Mouse (Mus musculus): ENCODE data around the gene Pou3f1.

DNA sequence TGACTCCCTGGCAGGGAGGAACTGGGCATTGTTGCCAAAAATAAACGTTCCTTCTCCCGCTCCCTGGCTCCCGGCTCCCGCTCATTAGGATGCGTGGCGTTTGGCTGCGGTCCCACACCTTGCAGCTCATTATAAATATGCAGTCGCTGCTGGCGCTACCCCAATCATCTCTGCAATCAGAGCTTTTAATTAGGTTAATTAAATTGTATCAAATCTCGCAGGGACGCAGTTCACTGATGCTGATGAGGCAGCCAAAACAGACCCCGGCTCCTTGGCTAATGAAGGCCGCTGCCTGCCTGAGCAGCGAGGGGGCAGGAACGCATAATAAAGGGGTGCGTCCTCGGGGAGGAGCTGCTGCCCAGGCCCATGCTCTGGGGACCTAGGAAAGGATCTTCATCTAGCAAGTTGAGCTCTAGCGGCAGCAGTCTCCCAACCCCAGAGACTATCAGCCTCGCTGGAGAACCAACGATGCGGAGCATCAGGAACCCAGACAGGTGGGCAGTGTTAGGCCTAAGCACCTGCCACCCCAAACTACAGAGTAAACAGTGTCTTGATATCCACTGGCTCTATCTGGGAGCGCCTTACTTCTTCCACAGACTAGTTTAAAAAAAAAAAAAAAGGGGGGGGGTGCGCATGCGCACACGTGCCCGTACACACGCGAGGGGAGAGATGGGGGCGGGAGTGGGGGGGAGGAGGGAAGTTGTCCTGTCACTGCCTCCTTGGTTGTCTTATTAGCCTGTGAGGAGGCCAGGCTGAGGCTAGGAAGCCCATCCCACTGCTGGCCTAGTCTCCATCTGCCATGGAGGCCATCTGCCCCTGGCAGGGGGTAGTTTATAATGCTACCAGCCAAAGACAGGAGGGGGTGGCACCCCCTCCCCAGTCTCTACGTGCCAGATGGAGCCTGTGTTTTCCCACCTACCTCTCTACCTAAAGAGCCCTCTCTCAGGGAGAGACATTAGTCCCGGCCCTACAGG, 16.0 kb downstream of the Pou3f1 start:
- no peak for TF ChIP-seq GATA1 (IDR thresholded peaks at IDR 0.05; ENCODE audit: low read length)
- no peak for TF ChIP-seq TAL1 (IDR thresholded peaks at IDR 0.05; ENCODE audit: low read length)

Data from erythroblast, embryonic 14.5 days (primary cell).